Comparison of ENCODE assay signal across 20 mouse cellular contexts in the genomic region with DNA sequence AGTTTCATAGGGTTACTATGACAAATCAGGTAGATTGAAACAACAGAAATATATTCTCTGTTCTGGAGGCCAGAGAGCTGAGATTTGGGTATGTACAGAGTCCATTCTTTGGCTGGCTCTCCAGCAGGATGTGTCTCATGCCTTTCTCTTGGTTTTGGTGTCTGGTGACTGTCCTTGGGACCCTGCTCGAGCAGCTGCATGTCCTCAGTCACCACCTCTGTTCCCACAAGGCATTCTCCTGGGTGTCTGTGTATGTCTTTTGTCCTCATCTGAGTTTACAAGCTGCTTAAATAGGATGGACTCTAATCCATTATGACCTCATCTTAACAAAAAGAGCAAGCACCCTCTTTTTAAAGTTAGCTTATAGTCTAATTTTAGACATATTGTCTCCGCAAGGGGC.
DNase-seq lines count a peak whose midpoint lies in the region; ATAC-seq and TF ChIP-seq lines count a peak whose summit lies in the region.
"Had no signal": no experiment of that assay in that cellular context is flagged by ENCODE, and none has a peak within 500 bp of the region (broad histone marks: within the 10 kb centered on the region; RNA-seq: fewer than 3 reads in every experiment).

No protein-coding gene starts in this region.

- TF ChIP-seq EP300 in lung, postnatal 0 days (IDR thresholded peaks at IDR 0.05), result no peak

- peak; percentile 10 for DNase-seq in intestine, embryonic 14.5 days (ENCODE audit: low spot score)
- DNase-seq in lung, postnatal 0 days (ENCODE audit: low spot score), result peak; percentile 33
- no peak for DNase-seq in lung, adult 2 months
- peak; percentile 20 for DNase-seq in lung, postnatal 14 days
- no peak for DNase-seq in lung, postnatal 36 days
- peak; percentile 16 to 66 for DNase-seq in lung, postnatal 4 days
- no peak for DNase-seq in cerebellum, postnatal 25 days
- DNase-seq: adrenal gland, adult 2 months; adrenal gland, postnatal 10 days; adrenal gland, postnatal 25 days; cerebellum, adult 11 months; cerebellum, adult 18-20 months; cerebellum, adult 8-10 months; cerebellum, adult 9-11 months; cerebellum, postnatal 14 days had no signal

- H3K36me3 ChIP-seq in intestine, embryonic 14.5 days (ENCODE audit: control insufficient read depth, insufficient read depth, low read length), result no peaks in the 10 kb centered on the region
- H3K36me3 ChIP-seq in intestine, embryonic 16.5 days (ENCODE audit: control insufficient read depth, insufficient read depth, low read length), result no peaks in the 10 kb centered on the region
- H3K36me3 ChIP-seq in lung, postnatal 0 days (ENCODE audit: insufficient read depth, low read length), result no peaks in the 10 kb centered on the region
- H3K36me3 ChIP-seq: embryonic facial prominence, embryonic 10.5 days; embryonic facial prominence, embryonic 12.5 days; forebrain, embryonic 15.5 days had no signal

- no peak for TF ChIP-seq POLR2A in lung, adult 2 months (IDR thresholded peaks at IDR 0.05; ENCODE audit: borderline replicate concordance, extremely low read depth, low read depth, low read length)

- no peaks in the 10 kb centered on the region for H3K27me3 ChIP-seq in intestine, embryonic 14.5 days (replicated peaks; ENCODE audit: control insufficient read depth, insufficient read depth, low read length)
- H3K27me3 ChIP-seq in intestine, embryonic 16.5 days (replicated peaks; ENCODE audit: control insufficient read depth, insufficient read depth, low read length), result no peaks in the 10 kb centered on the region
- H3K27me3 ChIP-seq in lung, postnatal 0 days (replicated peaks; ENCODE audit: insufficient read depth, low read length), result no peaks in the 10 kb centered on the region
- H3K27me3 ChIP-seq: embryonic facial prominence, embryonic 12.5 days; forebrain, embryonic 13.5 days; forebrain, embryonic 15.5 days had no signal

- TF ChIP-seq CTCF in lung, postnatal 0 days (IDR thresholded peaks at IDR 0.05), result no peak
- TF ChIP-seq CTCF in lung, adult 2 months (IDR thresholded peaks at IDR 0.05; ENCODE audit: insufficient read depth, low read length), result no peak

- no peak overlapping the region for H3K27ac ChIP-seq in intestine, embryonic 14.5 days (ENCODE audit: low read depth)
- H3K27ac ChIP-seq in intestine, embryonic 16.5 days (ENCODE audit: low read length), result no peak overlapping the region
- no peak overlapping the region for H3K27ac ChIP-seq in lung, postnatal 0 days (ENCODE audit: low read length)
- H3K27ac ChIP-seq: embryonic facial prominence, embryonic 10.5 days; embryonic facial prominence, embryonic 12.5 days; forebrain, embryonic 13.5 days; forebrain, embryonic 15.5 days had no signal

- H3K4me1 ChIP-seq in intestine, embryonic 14.5 days (replicated peaks; ENCODE audit: control insufficient read depth, insufficient read depth, low read length), result no peaks in the 10 kb centered on the region
- H3K4me1 ChIP-seq in intestine, embryonic 16.5 days (ENCODE audit: control insufficient read depth, insufficient read depth, low read length), result no peaks in the 10 kb centered on the region
- no peaks in the 10 kb centered on the region for H3K4me1 ChIP-seq in lung, postnatal 0 days (ENCODE audit: insufficient read depth, low read depth, low read length)
- H3K4me1 ChIP-seq in lung, adult 2 months (ENCODE audit: control insufficient read depth, insufficient read depth, low read length), result no peaks in the 10 kb centered on the region

- H3K9me3 ChIP-seq in intestine, embryonic 14.5 days (ENCODE audit: control insufficient read depth, low read length), result no peaks in the 10 kb centered on the region
- no peaks in the 10 kb centered on the region for H3K9me3 ChIP-seq in intestine, embryonic 16.5 days (ENCODE audit: control insufficient read depth, low read length)
- H3K9me3 ChIP-seq in lung, postnatal 0 days (ENCODE audit: low read length), result no peaks in the 10 kb centered on the region
- H3K9me3 ChIP-seq: embryonic facial prominence, embryonic 10.5 days; embryonic facial prominence, embryonic 12.5 days; forebrain, embryonic 15.5 days had no signal

- H3K4me2 ChIP-seq in intestine, embryonic 14.5 days (ENCODE audit: low read length), result no peak overlapping the region
- no peak overlapping the region for H3K4me2 ChIP-seq in intestine, embryonic 16.5 days (ENCODE audit: low read depth, low read length)
- no peak overlapping the region for H3K4me2 ChIP-seq in lung, postnatal 0 days (replicated peaks; ENCODE audit: low read depth, low read length)
- H3K4me2 ChIP-seq: embryonic facial prominence, embryonic 12.5 days; forebrain, embryonic 13.5 days; forebrain, embryonic 15.5 days had no signal

- no peak overlapping the region for H3K9ac ChIP-seq in intestine, embryonic 14.5 days (ENCODE audit: low read length)
- no peak overlapping the region for H3K9ac ChIP-seq in intestine, embryonic 16.5 days (ENCODE audit: low read depth, low read length)
- no peak overlapping the region for H3K9ac ChIP-seq in lung, postnatal 0 days (replicated peaks; ENCODE audit: low read depth)
- H3K9ac ChIP-seq: embryonic facial prominence, embryonic 12.5 days; forebrain, embryonic 13.5 days; forebrain, embryonic 15.5 days had no signal

- no peak for ATAC-seq in intestine, embryonic 14.5 days (replicated peaks; ENCODE audit: low FRiP score, low TSS enrichment, low read depth)
- ATAC-seq in intestine, embryonic 16.5 days, result no peak
- ATAC-seq in lung, postnatal 0 days, result 0 out of 2 replicates have a peak, but pooled peaks have one; percentile 38
- ATAC-seq: forebrain, embryonic 13.5 days; forebrain, embryonic 15.5 days had no signal

- 79% methylated on average over 2 of the region's 2 CpGs for WGBS in intestine, embryonic 14.5 days
- WGBS in intestine, embryonic 16.5 days, result 89% methylated on average over 2 of the region's 2 CpGs
- WGBS in lung, postnatal 0 days, result 52% methylated on average over 2 of the region's 2 CpGs
- 70% methylated on average over 2 of the region's 2 CpGs for WGBS in lung, adult 2 months

- H3K4me3 ChIP-seq in intestine, embryonic 14.5 days (ENCODE audit: low read depth, low read length), result no peak overlapping the region
- no peak overlapping the region for H3K4me3 ChIP-seq in intestine, embryonic 16.5 days (ENCODE audit: low read length)
- H3K4me3 ChIP-seq in lung, postnatal 0 days (ENCODE audit: low read depth, low read length), result no peak overlapping the region
- no peak overlapping the region for H3K4me3 ChIP-seq in lung, adult 2 months (replicated peaks; ENCODE audit: extremely low read depth, low read depth, low read length)
- H3K4me3 ChIP-seq: embryonic facial prominence, embryonic 10.5 days; embryonic facial prominence, embryonic 12.5 days; forebrain, embryonic 13.5 days; forebrain, embryonic 15.5 days had no signal

Comparison
In these comparisons a context has a peak if more than half of its experiments do, and no peak if none do; other contexts are left out.
1. DNase-seq: peak in intestine, embryonic 14.5 days (single experiment), lung, postnatal 0 days (single experiment), lung, postnatal 14 days (single experiment) and lung, postnatal 4 days (2 of 2); none in lung, adult 2 months (single experiment), lung, postnatal 36 days (single experiment) and cerebellum, postnatal 25 days (0 of 2).